Mouse (Mus musculus) forebrain, embryonic 14.5 days (tissue): ENCODE measurements around the gene Cuedc1. TPM values are rescaled to one million over a fixed set of nuclear protein-coding genes. Genes with fewer than 3 reads are reported as not detected.

Source experiments
- ATAC-seq: fragments of 200-750 bp; cut with Nextera tagmentation; 2 replicates; pipeline ENCODE4 v1.8.0; 2017; ENCODE audit warnings: mild to moderate bottlenecking, moderate library complexity
- DNase-seq: peaks from one replicate; pipeline ENCODE4 v3.0.0-alpha.2; 2015; ENCODE audit warnings: low spot score
- H3K27ac ChIP-seq: fragments of 300-500 bp; sonication (generic); 2 replicates; pipeline ENCODE4 v1.5.1; 2014; ENCODE audit warnings: low read depth, mild to moderate bottlenecking, control low read depth, low read length, moderate library complexity
- H3K27me3 ChIP-seq: fragments of 300-500 bp; sonication (generic); replicated peaks from 2 replicates; pipeline ENCODE4 v1.6.1; 2014; ENCODE audit warnings: low read length, control low read depth, mixed read lengths; ENCODE audit not compliant: control insufficient read depth, insufficient read depth
- H3K36me3 ChIP-seq: fragments of 300-500 bp; sonication (generic); 2 replicates; pipeline ENCODE4 v1.6.1; 2014; ENCODE audit warnings: low read length, control low read depth; ENCODE audit not compliant: control insufficient read depth, insufficient read depth
- H3K4me1 ChIP-seq: fragments of 300-500 bp; sonication (generic); 2 replicates; pipeline ENCODE4 v1.6.1; 2014; ENCODE audit warnings: antibody characterized with exemption, low read length, control low read depth; ENCODE audit not compliant: control insufficient read depth, insufficient read depth
- H3K4me2 ChIP-seq: fragments of 300-500 bp; sonication (generic); 2 replicates; pipeline ENCODE4 v1.6.1; 2014; ENCODE audit warnings: mild to moderate bottlenecking, control low read depth, low read length
- H3K4me3 ChIP-seq: fragments of 300-500 bp; sonication (generic); 2 replicates; pipeline ENCODE4 v1.5.1; 2014; ENCODE audit warnings: low read depth, low read length, control low read depth
- H3K9ac ChIP-seq: fragments of 300-500 bp; sonication (generic); 2 replicates; pipeline ENCODE4 v1.6.1; 2014; ENCODE audit warnings: mild to moderate bottlenecking, low read length, control low read depth, moderate library complexity
- H3K9me3 ChIP-seq: fragments of 300-500 bp; sonication (generic); replicated peaks from 2 replicates; pipeline ENCODE4 v1.6.1; 2016; ENCODE audit warnings: low read length, control low read depth, mixed read lengths; ENCODE audit not compliant: control insufficient read depth
- WGBS: fragments of 180-500 bp; shearing (Covaris S2); extraction: QIAGEN DNeasy Blood & Tissue Kit; methylation state at CpG from one replicate; pipeline ENCODE4 v1.1.7; 2014; 5-methylcytosine and 5-hydroxymethylcytosine counted together
- polyA plus RNA-seq: library from polyadenylated mRNA; unstranded; fragments of >200 nt; fragmentation: Nextera tagmentation; extraction: Ambion mirVana; gene quantifications from 2 replicates; pipeline ENCODE4 v1.2.1, GENCODE M21; 2014

Gene Cuedc1
- polyA plus RNA-seq, 1 experiment from 2014 or later, result 13.0 TPM

GRCm38 (mm10) chr11:88098787-88099598, 1.1 kb downstream of the Cuedc1 start:
- no peaks in the 10 kb centered on the region for H3K27me3 ChIP-seq
- H3K4me3 ChIP-seq, result peak overlapping the region; percentile 83
- peak overlapping the region; percentile 90 for H3K27ac ChIP-seq
- H3K9me3 ChIP-seq, result no peaks in the 10 kb centered on the region
- H3K9ac ChIP-seq, result peak overlapping the region; percentile 97
- peaks cover 18% of the 10 kb centered on the region for H3K4me1 ChIP-seq
- WGBS, result 1% methylated on average over 85 of the region's 95 CpGs
- H3K4me2 ChIP-seq, result peak overlapping the region; percentile 82
- H3K36me3 ChIP-seq, result no peaks in the 10 kb centered on the region
- ATAC-seq (peak; percentile 78), DNase-seq (peak; percentile 80)

GRCm38 (mm10) chr11:88099599-88100023, 1.8 kb downstream of the Cuedc1 start:
- no peaks in the 10 kb centered on the region for H3K9me3 ChIP-seq
- peak overlapping the region; percentile 83 for H3K4me3 ChIP-seq
- H3K4me2 ChIP-seq, result peak overlapping the region; percentile 82
- peak overlapping the region; percentile 90 for H3K27ac ChIP-seq
- ATAC-seq (peak; percentile 66), DNase-seq (peak; percentile 69)
- no peaks in the 10 kb centered on the region for H3K27me3 ChIP-seq
- peak overlapping the region; percentile 97 for H3K9ac ChIP-seq
- peaks cover 18% of the 10 kb centered on the region for H3K4me1 ChIP-seq
- WGBS, result under 1% methylated on average over 27 of the region's 38 CpGs
- H3K36me3 ChIP-seq, result no peaks in the 10 kb centered on the region

- H3K27ac ChIP-seq, result no peak overlapping the region
- DNase-seq (no peak), ATAC-seq (no peak)
- peak overlapping the region; percentile 82 for H3K4me2 ChIP-seq
- H3K9ac ChIP-seq, result peak overlapping the region; percentile 97
- H3K36me3 ChIP-seq, result no peaks in the 10 kb centered on the region
- no peaks in the 10 kb centered on the region for H3K27me3 ChIP-seq
- peaks cover 18% of the 10 kb centered on the region for H3K4me1 ChIP-seq
- 32% methylated on average over 4 of the region's 4 CpGs for whole genome bisulfite sequencing
- H3K9me3 ChIP-seq, result no peaks in the 10 kb centered on the region
- H3K4me3 ChIP-seq, result peak overlapping the region; percentile 83
These were observed 2.3 kb downstream of the Cuedc1 start for GRCm38 (mm10) chr11:88100170-88100569.

DNA sequence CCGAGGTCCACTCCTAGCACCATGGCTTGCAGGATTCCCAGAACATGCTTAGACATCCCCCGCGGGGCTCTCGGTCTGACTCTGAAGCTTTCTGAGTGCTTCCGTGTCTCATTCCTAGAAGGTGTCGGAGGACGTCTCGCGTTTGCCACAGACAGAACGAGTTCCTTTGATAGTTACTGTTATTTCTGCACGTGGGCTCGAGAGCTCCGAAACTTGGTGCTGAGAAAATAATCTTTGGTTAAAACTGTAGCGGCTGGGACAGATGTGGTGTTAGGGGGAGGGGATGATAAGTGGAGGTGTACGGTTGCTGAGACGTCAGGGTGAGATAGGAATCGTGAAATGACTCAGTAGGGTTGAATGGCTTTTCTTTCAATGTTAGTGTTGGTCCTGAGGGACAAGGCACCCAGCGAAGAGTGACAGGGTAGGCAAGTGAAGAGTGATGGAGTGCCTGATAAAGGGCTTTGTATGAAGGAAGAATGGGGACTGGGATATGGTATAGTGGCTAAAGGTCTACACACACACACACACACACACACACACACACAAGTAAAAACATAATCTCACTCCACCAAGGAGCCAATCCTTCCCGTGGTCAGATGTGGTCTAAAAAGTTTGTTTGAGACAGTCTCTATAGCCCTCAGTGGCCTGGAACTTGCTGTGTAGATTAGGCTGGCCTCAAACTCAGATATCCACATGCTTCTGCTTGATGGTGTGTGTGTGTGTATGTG, 5.5 kb downstream of the Cuedc1 start:
- ATAC-seq, result no peak
- Histone ChIP-seq H3K4me1 (peaks cover 15% of the 10 kb centered on the region), H3K27ac (no peak overlapping the region), H3K36me3 (no peaks in the 10 kb centered on the region), H3K9me3 (no peaks in the 10 kb centered on the region), H3K4me2 (no peak overlapping the region), H3K27me3 (no peaks in the 10 kb centered on the region), H3K9ac (no peak overlapping the region), H3K4me3 (no peak overlapping the region)
- 91% methylated on average over 19 of the region's 19 CpGs for WGBS
- DNase-seq, result no peak

DNA sequence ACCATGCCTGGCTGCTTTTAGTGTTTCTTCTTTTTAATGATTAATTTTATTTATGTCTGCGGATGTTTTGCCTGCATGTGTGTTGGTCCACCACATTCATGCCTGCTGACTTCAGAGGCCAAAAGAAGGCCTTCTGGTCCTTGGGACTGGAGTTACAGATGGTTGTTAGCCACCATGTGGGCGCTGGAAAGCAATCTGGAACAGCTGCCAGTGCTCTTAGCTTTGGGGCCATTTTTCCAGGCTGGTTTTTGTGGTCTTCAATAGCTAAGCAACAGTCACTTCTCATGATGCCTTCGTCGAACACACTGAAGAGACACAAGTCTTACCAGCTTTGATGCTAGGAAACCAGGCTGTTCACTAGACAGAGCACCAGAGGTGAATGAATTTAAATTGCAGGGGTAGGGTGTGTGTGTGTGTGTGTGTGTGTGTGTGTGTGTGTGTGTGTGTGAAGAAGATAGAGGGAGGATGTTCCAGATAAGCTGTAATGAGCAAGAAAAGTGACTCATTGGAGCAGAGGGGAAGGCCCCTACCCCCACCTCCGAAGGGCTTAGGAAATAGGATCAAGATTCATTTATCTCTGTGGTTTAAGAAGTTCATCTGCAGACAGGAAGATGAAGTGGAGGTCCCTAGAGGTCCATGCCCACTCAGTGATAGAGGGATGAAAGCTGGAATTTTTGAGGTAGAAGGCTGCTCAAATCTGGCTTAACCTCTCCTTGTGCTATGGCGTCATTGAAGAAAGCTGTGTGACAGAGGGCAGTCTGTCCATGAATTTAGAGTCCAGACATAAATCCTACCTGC, 7.8 kb downstream of the Cuedc1 start:
- no peak overlapping the region for H3K9ac ChIP-seq
- H3K27me3 ChIP-seq, result no peaks in the 10 kb centered on the region
- H3K9me3 ChIP-seq, result no peaks in the 10 kb centered on the region
- WGBS, result 88% methylated on average over 6 of the region's 6 CpGs
- no peak overlapping the region for H3K4me3 ChIP-seq
- ATAC-seq (no peak), DNase-seq (no peak)
- no peak overlapping the region for H3K27ac ChIP-seq
- H3K4me1 ChIP-seq, result peaks cover 5% of the 10 kb centered on the region; the same call in 1 of the 2 replicates
- H3K4me2 ChIP-seq, result no peak overlapping the region
- no peaks in the 10 kb centered on the region for H3K36me3 ChIP-seq

DNA sequence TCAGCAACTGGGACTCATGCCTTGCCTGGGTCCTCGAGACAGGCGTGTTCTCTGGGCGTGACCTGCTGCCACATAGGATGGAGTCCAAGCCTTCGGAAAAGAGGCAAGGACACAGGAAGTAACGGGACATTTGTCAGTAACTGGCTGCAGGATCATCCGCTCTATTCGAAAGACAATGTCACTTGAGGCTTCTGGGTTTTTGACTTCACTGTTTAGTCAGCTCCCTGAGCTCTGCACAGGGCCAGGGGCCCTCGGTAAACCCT, 8.4 kb downstream of the Cuedc1 start:
- DNase-seq (no peak), ATAC-seq (no peak)
- Histone ChIP-seq H3K36me3 (no peaks in the 10 kb centered on the region), H3K4me1 (0 out of 2 replicates have a peak, but pooled peaks cover 1% of the 10 kb centered on the region), H3K9ac (no peak overlapping the region), H3K27ac (no peak overlapping the region), H3K4me2 (no peak overlapping the region), H3K27me3 (no peaks in the 10 kb centered on the region), H3K4me3 (no peak overlapping the region), H3K9me3 (no peaks in the 10 kb centered on the region)
- 90% methylated on average over 8 of the region's 8 CpGs for WGBS

DNA sequence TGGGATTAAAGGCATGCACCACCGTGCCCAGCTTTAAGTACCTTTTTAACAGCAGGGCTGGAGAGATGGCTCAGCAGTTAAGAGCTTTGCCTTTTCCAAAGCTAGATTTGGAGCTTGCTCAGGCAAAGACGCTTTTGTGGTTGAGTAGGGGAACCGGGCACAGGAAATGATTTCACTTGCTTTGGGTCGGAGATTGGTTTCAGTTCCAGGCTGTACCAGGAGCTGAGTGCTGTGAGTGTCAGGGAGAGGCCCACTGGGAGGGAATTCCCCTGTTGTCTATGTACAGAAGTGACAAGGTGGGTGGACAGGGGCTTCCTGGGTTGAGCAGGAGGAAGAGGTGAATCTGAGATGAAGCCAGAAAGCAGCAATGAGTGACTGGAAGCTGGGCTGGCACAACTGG, 9.5 kb downstream of the Cuedc1 start:
- H3K27ac ChIP-seq, result no peak overlapping the region
- 89% methylated on average over 4 of the region's 4 CpGs for WGBS
- no peak overlapping the region for H3K4me3 ChIP-seq
- H3K36me3 ChIP-seq, result no peaks in the 10 kb centered on the region
- ATAC-seq (no peak), DNase-seq (no peak)
- H3K4me1 ChIP-seq, result no peaks in the 10 kb centered on the region
- no peaks in the 10 kb centered on the region for H3K9me3 ChIP-seq
- H3K27me3 ChIP-seq, result no peaks in the 10 kb centered on the region
- H3K4me2 ChIP-seq, result no peak overlapping the region
- H3K9ac ChIP-seq, result no peak overlapping the region

- no peak overlapping the region for H3K9ac ChIP-seq
- ATAC-seq, result no peak
- 77% methylated on average over 9 of the region's 9 CpGs for WGBS
These were observed 12.3 kb downstream of the Cuedc1 start for GRCm38 (mm10) chr11:88110031-88110594.

More at GRCm38 (mm10) chr11:88110031-88110594, 12.3 kb downstream of the Cuedc1 start:
- Histone ChIP-seq H3K27me3 (no peaks in the 10 kb centered on the region), H3K36me3 (no peaks in the 10 kb centered on the region), H3K4me1 (peaks cover 10% of the 10 kb centered on the region), H3K4me2 (no peak overlapping the region), H3K4me3 (no peak overlapping the region), H3K27ac (no peak overlapping the region), H3K9me3 (no peaks in the 10 kb centered on the region)
- no peak for DNase-seq
